Mouse (Mus musculus) A20 (cell line): ENCODE data around the gene Mrps33.

Experiments used
- DNase-seq: peaks from one replicate; pipeline ENCODE4 v3.0.0-alpha.2; 2011; ENCODE audit warnings: low read depth, low spot score

The Mrps33 gene

DNA sequence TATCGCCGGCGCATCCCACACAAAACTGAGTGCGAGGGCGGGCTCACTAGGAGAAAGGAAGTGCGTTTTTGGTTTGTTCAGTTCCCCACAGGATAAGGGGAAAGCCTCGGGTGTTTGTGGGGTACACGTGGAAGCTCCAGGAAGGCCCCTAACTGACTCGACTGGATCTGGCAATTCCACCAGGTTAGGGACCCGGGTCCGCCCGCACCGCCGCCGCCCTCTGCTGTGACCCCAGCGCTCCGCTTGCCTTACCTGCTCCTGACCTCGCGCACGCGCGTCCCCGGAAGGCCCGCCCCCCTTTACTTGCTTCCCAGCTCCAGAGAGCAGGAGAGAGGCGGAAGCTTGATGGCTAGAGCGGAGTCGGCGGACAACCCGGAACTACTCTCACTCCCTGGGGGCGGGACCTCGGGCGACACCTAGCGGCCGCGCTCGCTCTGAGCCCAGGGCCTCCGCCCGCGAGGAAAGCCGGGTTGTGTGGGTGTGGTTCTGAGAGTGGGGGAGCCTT, at the start of gene Mrps33:
Mrps33 (minus strand) TSS at position 377 of the 505 bp plus-strand sequence.
- DNase-seq = peak; percentile 97

DNA sequence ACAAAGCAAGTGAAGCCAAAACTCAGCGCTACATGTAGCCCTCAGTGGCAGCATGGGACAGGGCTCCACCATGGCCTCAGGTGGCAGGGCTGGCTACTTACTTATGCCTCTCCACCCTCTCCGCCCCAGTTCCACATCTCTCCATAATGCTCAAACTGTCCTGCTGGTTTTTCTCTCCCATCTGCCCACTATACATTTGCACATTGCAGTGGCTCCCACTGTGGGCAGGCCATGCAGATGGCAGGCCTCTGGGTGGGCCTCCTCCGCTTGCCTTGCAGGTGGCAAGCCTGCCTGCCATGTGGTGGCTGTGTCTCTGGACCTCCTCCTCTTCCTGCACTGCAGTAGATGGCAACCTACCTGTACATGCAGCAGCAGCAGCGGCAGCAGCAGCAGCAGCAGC, 38.9 kb upstream of the Mrps33 start:
- DNase-seq = no peak

DNA sequence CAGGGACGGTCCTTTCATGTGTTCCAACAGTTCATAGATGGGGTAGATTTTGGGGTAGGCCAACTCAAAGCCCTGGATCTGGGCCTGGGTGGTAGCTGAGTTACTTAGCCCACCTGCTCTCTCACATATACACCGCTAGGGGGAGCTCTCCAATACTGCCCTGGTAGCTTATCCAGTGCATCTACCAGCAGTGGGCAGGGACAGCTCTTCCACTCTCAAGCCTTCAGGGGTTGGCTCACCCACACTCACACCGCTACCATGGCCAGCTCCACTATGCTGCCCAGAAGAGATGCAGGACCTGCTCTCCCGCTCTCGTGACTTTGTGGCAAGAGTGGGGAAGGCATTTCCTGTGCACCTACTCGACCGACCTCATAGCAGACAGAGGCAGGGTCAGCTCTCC, 38.0 kb upstream of the Mrps33 start:
- DNase-seq = peak; percentile 44

DNA sequence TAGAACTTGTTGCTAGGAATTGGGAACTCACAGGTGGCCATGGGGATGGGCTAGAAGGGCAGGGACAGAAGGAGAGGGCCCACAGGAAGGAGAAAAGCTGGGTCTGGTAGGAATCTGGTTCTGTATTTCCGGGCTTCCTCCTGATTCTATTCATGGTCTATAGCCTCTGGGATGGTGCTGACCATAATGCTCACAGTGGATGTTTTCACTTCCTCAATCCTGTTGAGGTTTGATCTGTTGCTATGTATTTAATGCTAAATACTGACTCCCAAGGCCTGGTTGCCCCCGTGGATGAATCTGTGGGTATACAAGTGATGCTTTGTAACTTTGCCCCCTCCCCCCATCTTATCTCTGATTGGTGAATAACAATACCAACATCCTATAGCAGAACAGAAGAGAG, 36.8 kb upstream of the Mrps33 start:
- no peak for DNase-seq

DNA sequence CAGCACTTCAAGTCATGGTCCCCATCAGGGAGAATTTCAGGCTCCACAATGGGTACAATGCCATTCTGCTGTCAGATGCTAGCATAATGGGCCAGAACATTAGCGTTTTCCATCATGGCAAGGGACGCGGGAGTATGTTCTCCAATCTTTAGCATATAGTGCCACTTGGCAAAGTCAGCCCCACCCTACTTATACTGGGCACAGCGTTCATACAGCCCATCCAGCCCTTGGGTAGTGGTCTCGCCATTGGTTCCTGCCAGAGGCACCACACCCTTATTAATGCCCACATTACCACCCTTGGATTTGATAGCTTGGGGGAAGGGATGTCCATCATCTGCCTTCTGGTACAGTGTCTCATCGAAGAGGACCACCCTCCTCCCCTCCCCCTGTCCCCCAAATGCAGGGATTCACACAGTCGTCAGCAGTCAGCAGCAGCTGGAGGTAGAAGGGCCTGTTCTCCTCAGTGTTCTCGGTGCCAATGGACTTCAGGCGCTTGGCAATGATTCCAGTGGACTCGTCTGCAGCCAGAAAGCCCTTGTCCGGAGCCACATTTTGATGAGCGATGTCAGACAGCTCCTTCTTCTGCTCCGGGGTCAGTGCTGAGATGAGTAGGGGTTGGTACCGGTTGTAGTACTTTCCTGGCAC, 33.0 kb upstream of the Mrps33 start:
- no peak for DNase-seq

DNA sequence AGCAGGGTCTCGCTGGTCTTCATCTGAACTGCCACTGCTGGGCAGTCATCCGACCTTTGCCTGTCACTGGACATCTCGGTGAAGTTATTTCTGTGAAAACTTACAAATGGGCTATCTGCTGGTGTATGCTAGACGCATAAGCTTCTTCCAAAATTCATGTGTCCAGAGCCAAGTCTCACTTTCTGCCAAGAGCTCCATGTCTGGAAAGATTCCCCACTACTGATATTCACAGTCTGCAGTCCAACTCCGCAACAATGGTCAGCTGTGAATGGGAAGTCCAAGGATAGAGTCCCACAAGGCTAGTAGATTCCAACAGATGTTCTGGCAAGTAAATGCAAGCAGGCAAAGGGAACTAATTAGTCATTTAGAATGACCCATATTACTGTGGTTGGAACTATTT, 17.9 kb upstream of the Mrps33 start:
- no peak for DNase-seq

DNA sequence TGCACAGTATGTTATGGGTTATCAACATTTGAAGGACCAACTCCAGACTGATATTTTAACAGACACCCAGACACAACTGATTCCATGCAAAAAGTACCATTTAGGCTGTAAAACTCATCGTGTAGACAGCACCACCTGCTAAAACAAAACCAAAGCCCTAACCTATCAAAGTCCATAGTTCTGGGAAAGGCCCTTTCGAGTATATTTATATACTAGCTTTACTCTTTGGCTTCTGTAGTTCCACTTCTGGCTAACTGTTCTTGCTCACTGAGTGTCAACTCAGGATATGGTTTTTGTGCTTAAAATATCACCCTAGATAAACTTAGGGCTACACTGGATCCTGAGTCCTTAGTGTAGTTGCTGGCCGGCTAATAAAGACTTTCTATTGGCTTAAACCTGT, 10.5 kb upstream of the Mrps33 start:
- peak; percentile 15 for DNase-seq

DNA sequence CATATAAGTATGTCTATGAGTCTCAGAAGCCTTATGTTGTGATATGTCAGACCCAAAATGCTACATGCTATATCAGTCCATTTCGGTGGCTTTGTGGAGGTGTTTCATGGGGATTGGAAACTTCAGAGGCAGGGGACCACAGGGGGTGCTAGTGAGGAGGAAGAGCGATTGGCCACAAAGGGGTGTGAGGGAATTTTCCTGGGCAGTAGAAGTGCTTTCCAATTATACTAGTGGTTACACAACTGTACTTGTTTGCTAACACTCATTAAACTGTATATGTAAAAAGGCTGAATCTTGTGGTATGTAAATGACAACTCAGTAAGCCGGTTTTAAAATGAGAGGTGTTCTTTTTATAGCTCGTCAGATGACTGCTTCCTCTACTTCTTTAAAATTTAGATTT, 8.1 kb upstream of the Mrps33 start:
- peak; percentile 47 for DNase-seq

DNA sequence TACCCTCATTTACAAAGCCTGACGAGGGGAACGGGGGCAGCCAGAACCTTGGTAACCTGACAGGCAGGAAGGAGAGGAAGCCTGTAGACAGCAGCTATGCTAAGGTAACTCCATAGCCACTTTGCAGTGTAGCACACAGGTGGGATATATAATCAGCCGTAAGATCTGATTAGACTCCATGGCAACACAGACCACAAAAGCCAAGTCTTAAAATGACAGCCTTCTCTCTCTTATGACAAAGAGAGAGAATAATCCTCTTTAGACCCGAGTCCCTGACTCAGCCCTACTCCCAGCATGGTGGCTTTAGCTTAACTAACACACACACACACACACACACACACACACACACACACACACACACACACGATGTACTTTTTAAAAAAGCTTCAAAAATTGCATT, 2.3 kb downstream of the Mrps33 start:
- no peak for DNase-seq

DNA sequence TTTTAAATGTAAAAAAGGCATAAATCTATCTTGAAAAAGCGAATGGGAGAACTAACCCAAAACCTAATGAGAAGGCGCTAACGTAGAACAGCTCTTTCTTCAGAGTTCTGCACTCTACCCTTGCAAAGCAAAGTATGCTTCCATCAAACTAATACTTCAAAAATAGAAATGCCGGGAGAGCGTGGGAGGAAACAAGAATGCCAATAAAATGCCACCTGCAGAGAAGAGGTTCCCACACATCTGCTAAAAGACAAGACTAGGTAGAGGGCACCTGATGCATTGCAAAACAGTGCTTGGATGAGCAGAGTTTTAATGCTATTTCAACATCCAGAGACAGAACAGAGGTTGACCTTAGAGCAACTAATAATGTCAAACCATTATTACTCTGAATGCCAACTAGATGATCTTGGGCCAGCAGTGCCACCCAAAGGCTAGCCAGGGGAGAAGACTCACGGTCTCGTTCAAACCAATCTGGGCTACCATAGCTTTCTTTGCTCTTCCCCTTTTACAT, 3.7 kb downstream of the Mrps33 start:
- peak; percentile 19 for DNase-seq

DNA sequence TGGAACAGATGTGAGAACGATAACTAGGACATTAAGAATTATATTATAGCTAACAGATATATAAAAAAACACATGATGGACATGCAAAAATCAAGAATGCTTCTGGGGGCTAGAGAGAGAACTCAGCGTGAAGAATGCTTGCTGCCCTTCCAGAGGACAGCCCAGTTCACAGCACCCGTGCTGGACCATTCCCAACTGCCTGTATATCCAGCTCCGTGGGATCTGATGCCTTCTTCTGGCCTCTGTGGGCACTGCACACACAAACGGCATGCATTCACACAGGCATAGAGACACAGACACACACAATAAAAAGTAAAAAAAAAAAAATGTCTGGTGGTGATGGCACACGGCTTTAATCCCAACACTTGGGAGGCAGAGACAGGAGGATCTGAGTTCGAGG, 4.5 kb downstream of the Mrps33 start:
- DNase-seq = no peak

DNA sequence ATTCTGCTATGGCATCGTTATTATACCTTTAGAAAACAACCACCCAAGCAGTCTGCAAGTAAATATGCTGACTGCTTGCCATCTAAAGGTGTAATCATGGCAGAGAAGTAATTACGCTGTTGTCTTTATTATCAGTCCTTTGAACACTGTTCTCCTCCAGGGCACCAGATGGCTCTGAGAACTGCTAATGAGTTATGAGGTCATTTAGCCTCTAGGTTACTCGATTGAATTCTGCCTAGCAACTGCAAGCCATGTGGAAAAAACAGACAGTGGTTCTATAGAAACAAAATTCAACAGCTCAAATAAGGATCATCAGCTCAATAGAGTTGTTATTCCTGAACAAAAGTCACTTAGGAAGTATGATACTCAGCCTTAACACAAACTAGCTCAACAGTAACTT, 4.9 kb downstream of the Mrps33 start:
- DNase-seq = no peak

DNA sequence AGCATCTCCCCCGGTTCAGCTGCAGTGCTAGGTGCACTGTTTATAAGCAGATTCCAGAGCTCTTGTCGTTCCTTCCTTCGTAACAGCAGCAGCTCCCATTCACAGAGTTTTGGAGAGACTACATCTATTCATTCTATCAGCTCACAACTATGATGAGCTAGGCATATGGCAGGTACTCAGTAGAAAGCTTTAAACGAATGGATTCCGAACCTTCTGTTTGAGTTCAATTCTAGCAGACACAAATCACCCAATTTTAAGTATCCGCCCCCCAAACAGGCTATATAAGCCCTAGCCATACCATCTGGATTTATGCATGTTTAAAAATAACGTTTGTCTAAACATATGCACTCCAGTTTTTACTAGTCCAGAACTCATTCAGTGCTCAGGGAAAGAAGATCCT, 9.8 kb downstream of the Mrps33 start:
- DNase-seq = no peak

DNA sequence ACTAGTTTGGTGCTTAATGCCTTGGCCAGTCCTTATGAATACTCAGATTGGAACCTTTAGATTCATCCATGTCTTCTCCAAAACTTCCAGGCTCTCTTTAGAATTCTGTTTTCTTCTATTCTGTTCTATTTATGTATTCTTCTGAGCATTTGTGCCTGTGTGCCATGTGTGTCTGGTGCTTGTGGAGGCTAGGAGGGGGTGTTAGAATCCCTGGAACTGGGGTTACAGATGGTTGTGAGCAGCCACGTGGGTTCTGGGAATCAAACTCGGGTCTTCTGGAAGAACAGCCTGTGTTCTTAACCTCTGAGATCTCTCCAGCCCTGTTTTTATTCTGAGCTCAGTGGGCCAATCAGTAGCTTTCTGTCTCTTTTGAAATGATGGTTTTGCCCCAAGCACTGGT, 13.7 kb downstream of the Mrps33 start:
- no peak for DNase-seq

DNA sequence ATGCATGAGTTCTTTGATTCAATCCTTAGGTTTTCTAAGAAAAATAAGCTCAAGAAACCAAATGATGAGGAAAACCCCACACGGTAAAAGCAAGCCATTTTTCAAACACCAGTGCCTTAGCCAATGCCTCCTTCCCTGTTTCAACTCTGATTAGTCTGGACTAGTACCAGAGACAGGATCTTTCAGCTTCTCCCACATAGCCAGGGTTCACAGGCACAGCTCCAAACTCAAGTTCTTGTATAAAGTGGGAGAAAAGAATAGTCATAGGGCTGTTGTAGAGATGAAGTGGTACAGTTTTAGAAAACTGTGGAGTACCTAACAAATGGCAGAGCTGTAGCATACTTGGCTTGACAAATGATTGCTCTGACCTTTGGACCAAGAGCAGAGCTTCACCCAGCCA, 14.6 kb downstream of the Mrps33 start:
- no peak for DNase-seq

DNA sequence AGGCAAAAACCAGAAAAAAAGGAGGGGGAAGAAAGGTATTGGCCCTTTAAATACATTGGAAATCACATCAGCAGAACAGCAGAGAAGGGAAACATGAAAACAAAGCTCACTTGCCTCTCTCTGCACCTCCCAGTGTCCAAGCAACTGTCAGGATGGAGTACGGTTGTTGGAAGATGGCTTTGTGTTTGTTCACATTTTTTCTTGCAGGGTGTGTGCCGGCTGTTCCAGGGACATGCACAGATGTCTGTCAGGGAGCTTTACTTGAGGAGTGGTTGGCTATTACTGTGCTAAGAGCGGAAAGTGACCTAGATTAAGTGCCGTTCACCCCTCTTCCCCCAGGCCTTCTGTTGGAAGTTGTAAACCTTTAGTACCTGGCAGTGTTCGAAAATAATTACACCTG, 19.0 kb downstream of the Mrps33 start:
- no peak for DNase-seq

DNA sequence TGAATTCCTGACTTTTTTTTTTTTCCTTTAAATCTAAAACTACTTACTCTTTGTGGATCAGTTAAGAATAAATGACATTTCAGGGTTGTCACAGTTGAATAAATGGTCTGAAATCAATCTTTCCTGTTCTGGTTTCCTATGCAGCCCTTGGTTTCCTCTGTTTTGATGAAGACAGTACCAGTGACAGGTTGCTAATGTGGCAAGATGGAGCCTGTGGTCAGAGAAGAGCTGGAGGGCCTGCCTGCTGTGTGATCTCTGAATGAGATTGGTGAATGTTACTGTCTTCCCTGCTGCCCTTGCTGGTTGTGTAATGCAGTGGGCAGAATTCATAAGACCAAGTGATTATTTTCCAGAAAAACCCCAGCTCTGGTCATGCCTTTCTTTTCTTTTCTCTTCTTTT, 22.4 kb downstream of the Mrps33 start:
- no peak for DNase-seq

DNA sequence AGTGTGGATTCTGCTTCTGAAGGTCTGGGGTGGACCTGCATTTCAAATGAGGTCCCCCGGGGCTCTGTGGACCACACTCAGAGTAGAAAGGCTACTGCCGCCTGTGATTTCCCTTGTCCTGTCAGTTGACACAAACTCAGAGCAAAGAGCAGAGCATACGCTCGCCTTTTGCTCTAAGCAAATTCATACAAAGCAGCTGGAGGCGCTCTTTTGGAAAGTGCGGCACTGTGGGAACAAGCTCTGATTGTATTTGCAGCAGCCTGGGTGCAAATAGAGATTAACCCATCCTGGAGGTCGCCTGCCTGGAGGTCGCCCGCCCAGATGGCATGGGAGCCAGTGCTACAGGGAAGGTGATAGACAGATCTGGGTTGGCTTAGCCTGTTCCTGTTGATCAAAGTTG, 23.0 kb downstream of the Mrps33 start:
- DNase-seq = no peak

DNA sequence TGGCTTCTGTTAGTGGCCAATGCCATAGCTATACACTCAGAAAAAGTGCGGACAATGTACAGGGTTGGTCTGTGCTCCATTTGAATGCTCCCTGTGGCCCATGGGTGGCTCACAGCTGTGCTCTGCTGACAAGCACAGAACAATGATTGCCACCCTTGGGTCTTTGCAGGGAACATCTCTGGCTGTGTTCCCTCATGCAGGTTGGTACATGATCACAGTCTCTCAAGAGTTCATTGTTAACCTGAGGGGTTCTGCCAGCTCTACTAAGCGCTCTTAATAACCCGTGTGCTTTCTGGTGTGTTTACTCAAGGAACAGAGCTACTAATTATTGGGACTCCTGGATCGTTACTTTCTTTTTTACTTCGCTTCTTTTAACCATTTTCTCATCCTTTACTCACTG, 24.8 kb downstream of the Mrps33 start:
- no peak for DNase-seq

DNA sequence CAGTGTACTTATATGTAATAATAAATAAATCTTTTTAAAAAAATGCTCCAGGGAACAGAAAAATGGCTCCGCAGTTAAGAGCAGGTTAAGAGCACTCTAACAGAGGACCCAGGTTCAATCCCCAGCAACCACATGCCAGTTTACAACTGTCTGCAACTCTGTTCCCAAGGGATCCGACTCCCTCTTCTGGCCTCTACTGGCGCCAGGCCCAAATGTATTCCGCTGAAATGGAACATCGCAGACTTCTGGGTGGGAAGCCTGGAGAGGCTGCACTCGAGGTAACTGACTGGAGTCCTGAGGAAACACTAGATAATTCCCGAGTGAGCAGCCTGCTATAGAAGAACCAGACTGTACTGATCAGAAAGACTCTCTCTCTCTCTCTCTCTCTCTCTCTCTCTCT, 27.3 kb downstream of the Mrps33 start:
- no peak for DNase-seq

DNA sequence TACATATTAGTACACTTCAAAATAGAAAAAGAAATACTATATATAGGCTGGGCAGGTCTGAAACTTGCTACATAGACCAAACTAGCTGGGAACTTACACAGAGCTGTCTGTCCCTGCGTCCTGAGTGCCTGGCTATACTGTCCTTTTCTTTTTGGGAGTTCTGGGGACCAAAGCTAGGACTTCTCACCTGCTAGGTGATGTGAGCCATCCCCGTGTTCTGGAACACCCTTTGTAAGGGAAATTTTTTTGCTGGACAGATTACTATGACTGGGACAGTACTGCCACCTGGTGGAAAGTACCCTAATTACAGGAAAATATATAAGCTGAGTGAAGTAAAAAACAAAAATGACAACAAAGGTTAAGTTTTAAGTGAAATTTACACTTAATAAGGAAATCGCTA, 28.2 kb downstream of the Mrps33 start:
- peak; percentile 64 for DNase-seq

DNA sequence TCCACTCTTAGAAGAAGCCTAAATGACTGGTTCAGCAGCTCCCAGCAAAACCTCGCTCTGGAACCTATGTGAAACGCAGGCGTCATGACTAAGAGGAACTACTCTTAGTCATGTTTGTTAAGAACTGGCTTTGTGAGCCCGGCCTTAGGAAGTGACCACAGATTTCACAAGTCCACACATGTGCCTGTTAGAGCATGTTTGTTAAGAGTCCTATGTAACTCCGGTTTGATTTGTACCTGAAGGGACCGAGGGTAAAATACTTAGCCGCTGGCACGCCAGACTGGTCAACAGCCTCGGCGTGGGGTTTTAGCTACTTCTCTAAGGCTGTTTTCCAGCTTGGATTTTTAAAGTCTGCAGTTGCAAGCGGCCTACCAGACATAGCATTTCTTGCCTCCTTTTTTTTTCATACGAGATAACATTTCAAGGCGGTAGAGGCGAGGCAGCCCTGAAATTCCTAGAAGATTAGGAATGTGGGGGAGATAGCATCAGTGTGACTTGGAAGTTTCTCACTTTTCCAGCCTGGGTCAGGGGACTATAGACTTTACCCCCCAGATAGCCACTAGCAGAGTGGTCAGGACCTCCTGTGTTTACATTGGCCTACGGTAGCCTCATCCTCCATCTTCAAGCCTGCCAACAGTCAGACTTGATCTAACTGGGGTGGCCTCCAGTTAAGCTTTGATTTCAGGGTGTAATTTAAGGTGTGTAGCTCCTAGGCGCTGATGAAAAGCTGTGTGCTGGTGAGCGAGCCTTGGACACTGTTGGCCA, 28.8 kb downstream of the Mrps33 start:
- no peak for DNase-seq
